Mouse (Mus musculus) ES-Bruce4 (cell line): ENCODE measurements around the gene Akap13.

Source experiments
- CTCF ChIP-seq: IDR thresholded peaks from one replicate; pipeline ENCODE4 v1.8.1; 2011; ENCODE audit warnings: low read depth, low read length
- EP300 ChIP-seq: IDR thresholded peaks from 2 replicates; pipeline ENCODE4 v1.6.1; 2011; ENCODE audit warnings: low read depth, low read length; ENCODE audit not compliant: insufficient read depth
- POLR2A ChIP-seq: IDR thresholded peaks from one replicate; pipeline ENCODE4 v1.8.1; 2011; ENCODE audit warnings: low read length; ENCODE audit not compliant: insufficient read depth

DNA sequence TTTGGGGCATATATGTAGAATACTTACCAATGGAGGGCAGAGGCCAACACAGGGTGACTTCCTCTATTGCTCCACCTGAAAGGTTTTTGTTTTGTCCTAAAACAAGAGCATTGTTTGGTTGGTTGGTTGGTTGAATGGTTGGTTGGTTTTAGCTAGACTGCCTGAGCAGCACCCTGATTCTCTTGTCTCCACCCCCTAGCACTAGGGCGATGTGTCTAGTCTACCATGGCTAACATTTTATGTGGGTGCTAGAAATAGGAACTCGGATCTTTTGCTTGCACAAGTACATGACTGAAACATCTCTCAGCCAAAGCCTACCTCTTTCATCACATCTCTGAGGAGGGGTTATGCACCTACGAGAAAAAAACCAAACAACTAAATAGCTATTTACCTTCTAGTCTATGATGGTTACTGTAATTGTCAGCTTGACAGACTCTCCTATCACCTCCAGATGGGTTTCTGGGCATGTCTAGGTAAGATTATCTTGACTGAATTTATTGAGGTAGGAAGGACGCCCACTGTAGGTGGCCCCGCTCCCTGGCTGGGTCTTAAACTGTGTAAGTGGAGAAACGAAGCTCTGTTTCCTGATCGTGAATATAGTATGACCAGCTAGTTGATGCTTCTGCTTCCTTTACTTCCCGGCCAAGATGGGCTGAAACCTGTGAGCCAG is 134.1 kb downstream of the Akap13 start:
- TF ChIP-seq CTCF (no peak), EP300 (no peak), POLR2A (no peak)
